Mouse (Mus musculus) c-Kit-positive CD71-positive TER-119-positive erythroid progenitor cells, embryonic 14.5 days (primary cell): ENCODE results near the gene Acox3.

Experiments
- DNase-seq: peaks from one replicate; pipeline ENCODE4 v3.0.0-alpha.2; 2013; ENCODE audit warnings: low spot score

Acox3 gene

GRCm38 (mm10) chr5:35611170-35611569 is 28.3 kb downstream of the Acox3 start:
- no peak for DNase-seq

GRCm38 (mm10) chr5:35611900-35612299 is 29.1 kb downstream of the Acox3 start:
- no peak for DNase-seq

- DNase-seq: no peak
Observed at GRCm38 (mm10) chr5:35612722-35613121, 29.9 kb downstream of the Acox3 start.

GRCm38 (mm10) chr5:35616943-35617342 is 34.1 kb downstream of the Acox3 start:
- no peak for DNase-seq

GRCm38 (mm10) chr5:35621114-35621513 is 38.3 kb downstream of the Acox3 start:
- no peak for DNase-seq

- DNase-seq: no peak
Observed at GRCm38 (mm10) chr5:35623831-35624230, 41.0 kb downstream of the Acox3 start.

- DNase-seq: no peak
Observed at GRCm38 (mm10) chr5:35624751-35625239, 42.0 kb downstream of the Acox3 start.

GRCm38 (mm10) chr5:35626408-35626807 is 43.6 kb downstream of the Acox3 start:
- DNase-seq: no peak

- DNase-seq: no peak
Observed at GRCm38 (mm10) chr5:35627307-35627840, 44.5 kb downstream of the Acox3 start.

- DNase-seq: no peak
Observed at GRCm38 (mm10) chr5:35628685-35629084, 45.8 kb downstream of the Acox3 start.

- no peak for DNase-seq
Observed at GRCm38 (mm10) chr5:35629333-35629732, 46.5 kb downstream of the Acox3 start.

GRCm38 (mm10) chr5:35630706-35631105 is 47.9 kb downstream of the Acox3 start:
- DNase-seq: no peak

GRCm38 (mm10) chr5:35631224-35631623 is 48.4 kb downstream of the Acox3 start:
- no peak for DNase-seq

- no peak for DNase-seq
Observed at GRCm38 (mm10) chr5:35631755-35632154, 48.9 kb downstream of the Acox3 start.

- no peak for DNase-seq
Observed at GRCm38 (mm10) chr5:35632841-35633240, 50.0 kb downstream of the Acox3 start.

GRCm38 (mm10) chr5:35636016-35636415 is 53.2 kb downstream of the Acox3 start:
- no peak for DNase-seq

GRCm38 (mm10) chr5:35641961-35642584 is 59.2 kb downstream of the Acox3 start:
- no peak for DNase-seq

- DNase-seq: no peak
Observed at GRCm38 (mm10) chr5:35643401-35644048, 60.7 kb downstream of the Acox3 start.

GRCm38 (mm10) chr5:35644082-35644481 is 61.2 kb downstream of the Acox3 start:
- DNase-seq: no peak

GRCm38 (mm10) chr5:35645938-35646493 is 63.2 kb downstream of the Acox3 start:
- no peak for DNase-seq

- DNase-seq: no peak
Observed at GRCm38 (mm10) chr5:35646927-35647326, 64.1 kb downstream of the Acox3 start.

GRCm38 (mm10) chr5:35647562-35647961 is 64.7 kb downstream of the Acox3 start:
- DNase-seq: no peak

GRCm38 (mm10) chr5:35648230-35648629 is 65.4 kb downstream of the Acox3 start:
- DNase-seq: no peak
